Mouse (Mus musculus) ovary, postnatal 14 days (tissue): ENCODE data around the gene Chat.

Experiments used
- DNase-seq: peaks from one replicate; pipeline ENCODE4 v3.0.0; 2022; ENCODE audit warnings: low spot score

Chat gene

DNA sequence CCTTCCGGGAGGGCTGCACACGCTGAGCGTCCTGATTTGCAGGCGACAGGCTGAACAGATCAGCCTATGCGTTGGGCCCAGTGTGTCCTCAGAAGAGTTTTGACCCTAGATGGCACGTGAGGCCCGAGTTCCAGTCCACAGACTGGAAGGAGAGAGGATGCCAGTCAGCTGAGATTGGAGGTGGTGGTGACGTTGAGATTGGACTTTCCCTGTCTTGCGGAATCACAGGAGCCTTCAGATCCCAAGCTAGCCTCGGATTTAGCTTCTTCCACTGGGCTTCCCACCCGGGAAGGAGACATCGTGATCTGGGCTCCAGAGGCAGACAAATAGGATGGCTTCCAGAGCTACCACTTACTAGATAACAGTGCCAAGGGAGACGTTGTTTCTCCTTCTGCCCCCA lies at the start of gene Chat:
Gene Chat, minus strand, starts transcription at position 101 of the 400 bp plus-strand sequence.
- DNase-seq: no peak

DNA sequence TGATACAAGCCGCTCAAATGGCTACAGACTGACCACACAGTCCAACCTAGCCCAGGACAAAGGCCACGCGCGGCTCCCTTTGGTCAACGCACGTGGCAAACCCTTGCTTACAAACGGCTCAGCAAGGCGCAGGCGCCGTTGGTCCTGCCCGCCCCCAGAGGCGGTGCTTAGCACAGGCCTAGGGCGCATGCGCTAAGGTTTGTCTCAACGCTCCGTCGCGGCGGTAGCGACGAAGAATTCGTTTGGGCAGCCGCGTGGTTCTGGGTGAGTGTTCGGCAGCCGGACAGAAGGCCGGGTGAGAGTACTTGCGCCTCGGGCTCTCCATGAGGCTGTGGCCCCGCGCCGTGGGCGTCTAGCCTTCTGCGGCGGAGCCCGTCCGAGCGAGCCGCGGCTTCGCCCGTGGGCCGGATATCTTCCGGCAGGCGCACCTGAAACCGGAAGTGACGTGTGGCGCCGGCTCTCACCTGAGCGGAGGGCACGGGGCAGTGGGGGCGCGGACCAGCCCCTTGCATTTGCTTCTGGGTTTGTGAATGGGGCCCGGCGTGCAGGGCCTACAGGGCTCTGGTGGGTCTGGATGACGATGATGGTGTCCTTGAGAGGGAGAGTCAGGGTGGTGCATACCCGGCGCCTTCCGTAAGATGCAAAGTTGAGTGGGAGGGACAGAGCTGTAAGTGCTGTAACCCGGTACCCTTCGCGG lies 47.7 kb upstream of the Chat start, which contains the start of gene Ercc6:
Gene Ercc6, plus strand, starts transcription at position 186 of the 697 bp plus-strand sequence.
- DNase-seq: peak; percentile 89

DNA sequence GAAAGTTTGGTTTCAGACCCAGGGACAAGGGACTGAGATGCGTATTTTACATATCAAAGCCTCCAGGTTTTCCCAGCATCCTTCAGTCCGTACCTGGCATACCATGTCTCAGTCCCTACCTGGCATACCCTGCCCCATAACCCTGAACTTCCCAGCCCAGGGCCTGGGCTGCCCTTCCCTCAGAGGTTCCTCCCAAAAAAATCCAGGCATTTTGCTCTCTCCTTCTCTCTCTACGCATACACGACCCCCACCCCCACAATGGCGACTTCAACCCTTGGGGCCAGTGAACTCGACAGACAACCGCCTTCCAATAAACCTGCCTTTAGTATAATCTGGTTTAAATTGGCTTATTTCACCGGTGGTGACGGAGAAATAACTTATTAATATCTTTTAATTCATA lies 47.1 kb upstream of the Chat start:
- no peak for DNase-seq

DNA sequence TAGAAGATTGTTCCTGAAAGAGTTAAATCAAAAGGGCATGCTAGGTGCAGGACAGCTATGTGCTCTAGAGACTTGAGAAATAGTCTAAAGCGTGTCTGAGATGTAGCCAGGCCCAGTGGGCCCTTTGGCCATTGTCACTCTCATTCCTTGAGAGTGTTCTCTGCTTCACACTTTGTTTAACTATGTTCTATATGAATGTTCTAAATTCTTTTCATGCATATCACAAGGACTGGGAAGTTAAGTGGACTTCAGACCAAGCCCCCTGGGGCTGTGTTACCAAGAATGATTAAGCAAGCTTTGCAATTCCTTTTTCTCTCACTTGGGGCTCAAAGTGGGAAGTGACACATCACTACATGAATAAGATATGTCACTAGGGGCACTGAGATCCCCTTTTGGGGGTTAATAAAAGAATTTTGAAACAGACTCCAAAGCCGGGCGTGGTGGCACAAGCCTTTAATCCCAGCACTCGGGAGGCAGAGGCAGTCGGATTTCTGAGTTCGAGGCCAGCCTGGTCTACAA lies 43.7 kb upstream of the Chat start:
- DNase-seq: no peak

DNA sequence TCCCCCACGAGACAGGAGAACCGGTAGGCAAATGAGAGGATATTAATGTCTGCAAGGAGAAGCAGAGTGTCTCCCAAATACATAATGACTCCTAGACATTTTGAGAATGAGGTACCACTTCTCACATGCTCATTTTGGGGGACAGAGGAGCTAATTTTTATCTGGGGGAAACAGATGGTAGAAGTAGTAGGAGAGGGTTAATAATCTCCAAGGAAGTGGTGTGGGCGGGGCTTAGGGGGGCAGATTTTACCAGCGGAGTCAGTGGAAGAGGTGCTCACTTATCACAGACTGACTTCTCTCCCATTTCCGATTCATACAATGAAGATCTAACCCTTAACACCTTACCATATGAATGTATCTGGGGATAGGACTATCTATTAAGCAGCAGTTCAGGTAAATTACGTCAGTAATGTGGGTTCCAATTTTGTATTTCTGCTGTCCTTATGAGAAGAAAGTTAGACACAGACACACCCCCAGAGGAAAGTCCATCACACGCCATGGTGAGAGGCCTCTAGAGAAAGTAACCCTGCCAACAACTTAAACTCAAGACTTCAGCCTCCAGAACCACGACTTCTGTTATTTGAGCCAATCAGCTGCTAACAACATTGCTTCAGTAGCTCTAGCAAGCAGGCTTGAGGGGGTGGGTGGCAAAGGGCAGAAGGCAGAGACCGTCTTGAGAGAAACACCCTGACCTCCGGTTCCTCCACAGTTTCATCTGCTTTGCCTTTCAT lies 42.5 kb upstream of the Chat start:
- DNase-seq: no peak

DNA sequence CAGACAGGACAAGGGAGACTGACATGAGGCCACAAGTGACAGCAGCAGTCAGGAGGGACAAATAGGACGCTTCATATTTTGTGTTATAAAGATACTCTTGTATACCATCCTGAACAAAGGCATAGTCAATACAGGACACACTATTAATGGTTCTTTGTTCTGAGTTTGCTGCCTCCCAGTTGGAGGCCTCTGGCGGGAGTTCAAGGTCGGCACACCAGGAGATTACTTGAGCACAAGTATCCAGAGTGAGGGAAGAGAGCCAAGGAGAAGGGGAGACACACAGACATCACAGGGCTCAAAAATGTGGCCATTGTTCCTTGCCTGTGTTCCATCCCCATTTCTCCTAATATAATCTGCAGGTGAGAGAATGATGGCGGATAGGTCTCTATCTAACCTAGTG lies 41.4 kb upstream of the Chat start:
- no peak for DNase-seq

DNA sequence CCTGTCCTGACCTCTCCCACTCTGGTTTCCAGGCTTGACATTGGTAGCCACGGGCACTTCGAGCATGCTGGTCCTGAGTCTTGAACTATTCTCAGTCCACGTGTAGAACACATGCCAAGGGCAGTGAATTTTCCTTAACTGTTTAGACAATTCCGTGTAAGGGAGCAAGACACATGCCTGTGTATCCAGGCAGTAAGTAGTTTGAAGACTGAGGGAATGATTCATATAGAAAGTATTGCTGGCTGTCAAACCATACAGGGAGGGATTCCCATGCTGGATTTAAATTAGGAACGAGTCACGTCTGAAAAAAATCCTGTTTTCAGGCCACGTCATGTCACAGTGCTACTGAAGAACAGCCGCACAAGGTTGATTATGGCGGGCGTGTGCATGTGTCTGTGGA lies 40.5 kb upstream of the Chat start:
- no peak for DNase-seq

DNA sequence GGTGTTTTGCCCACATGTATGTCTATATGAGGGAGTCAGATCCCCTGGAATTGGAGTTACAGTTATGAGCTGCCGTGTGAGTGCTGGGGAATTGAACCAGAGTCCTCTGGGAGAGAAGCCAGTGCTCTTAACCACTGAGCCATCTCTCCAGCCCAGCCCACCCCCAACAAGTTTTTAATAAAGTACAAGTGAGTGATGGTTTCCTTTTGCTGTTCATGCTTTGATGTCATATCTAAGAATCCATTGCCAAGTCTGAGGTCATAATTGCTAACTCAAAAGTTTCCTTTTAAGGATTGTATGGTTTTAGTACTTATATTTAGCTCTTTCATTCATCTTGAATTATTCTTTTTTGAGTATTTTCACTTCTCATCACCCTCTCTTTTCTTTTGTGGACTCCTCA lies 38.1 kb upstream of the Chat start:
- no peak for DNase-seq

DNA sequence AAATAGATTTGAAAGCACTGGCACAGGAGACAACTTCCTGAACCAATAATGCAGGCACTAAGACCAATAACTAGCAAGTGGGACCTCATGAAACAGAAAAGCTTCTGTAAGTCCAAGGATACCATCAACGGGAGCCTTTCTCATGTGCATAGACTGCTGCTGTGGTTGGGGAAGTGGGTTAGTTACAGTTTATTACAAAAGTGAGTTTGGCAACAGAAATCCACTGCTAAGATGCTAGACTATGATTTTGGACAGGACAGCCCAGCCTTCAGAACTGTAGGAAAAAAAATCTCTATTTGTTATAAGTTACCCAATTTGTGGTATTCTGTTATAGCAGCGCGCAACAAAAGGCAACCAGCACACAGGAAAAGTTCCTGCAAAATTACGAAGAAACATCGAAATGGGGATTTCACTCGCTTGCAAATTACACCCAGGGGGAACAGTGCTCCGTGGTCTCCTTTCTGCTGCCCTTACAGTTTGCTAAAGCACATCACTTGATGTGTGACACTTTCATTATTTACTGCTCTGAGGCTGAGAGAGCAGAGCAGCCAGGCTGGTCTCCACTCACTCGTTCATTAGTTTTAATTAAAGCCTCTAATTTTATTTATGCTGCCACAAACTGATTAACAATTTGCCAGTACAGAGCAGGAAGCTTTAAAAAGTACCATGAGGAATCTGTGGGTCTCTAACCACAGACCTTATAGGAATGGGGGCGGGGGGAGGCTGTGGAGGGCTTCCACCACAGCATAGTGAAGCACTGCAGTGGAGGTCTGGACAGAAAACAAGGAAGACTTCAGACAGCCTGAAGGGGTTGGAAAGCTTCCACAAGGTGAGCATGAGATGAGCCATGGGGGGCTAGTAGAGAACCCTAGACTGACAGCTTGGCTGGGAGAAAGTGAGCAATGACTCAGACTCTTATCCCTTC lies 37.2 kb upstream of the Chat start:
- no peak for DNase-seq

DNA sequence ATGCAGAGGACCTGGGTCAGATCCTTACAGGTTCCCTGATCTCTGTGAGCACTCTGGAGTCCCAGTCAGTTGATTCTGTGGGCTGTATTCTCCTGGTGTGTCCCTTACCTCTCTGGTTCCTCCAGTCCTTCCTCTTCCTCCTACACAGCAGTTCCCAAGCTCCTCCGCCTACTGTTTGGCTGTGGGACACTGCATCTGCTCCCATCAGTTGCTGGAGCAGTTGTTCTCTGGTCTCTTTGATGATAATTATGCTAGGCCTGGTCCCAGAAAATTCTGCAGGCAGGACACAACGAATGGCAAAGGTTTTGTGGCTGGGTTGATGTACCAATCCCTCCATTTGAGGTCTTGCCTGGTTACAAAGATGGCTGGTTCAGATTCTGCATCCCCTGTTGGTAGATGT lies 35.5 kb upstream of the Chat start:
- no peak for DNase-seq

DNA sequence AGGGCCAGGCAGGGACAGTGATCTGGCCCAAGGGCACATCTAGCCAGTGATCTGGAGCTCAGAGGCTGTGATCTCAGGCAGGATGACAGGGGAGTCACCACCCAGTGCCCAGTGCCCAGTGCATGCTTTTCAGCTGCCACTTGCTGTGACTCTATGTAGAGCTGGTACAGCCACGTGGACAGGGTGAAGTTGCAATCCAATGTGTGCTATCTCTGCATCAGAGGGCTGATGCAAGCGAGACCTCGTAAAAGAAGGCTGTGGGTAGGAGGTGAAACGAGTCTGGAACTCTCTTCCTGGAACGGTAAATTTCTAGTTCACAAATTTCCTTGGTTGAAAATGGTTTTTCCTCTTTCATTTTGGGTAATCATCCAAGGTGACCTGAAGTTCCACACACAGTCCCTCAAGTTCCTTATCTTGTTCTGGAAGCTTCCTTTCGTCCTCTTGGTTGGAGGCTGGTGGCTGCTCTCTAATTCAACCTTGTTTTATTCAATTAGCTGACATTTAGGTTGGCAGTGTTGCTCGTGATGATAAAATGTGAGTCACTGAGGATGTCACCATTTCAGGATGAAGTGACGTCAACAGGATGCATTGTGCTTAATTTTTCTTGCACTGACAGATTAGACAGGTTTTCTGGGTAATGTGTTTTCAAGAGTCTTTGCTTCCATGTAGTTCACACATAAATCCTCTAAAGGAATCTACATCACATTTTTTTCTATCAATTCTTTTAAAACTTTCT lies 30.5 kb upstream of the Chat start:
- DNase-seq: no peak

DNA sequence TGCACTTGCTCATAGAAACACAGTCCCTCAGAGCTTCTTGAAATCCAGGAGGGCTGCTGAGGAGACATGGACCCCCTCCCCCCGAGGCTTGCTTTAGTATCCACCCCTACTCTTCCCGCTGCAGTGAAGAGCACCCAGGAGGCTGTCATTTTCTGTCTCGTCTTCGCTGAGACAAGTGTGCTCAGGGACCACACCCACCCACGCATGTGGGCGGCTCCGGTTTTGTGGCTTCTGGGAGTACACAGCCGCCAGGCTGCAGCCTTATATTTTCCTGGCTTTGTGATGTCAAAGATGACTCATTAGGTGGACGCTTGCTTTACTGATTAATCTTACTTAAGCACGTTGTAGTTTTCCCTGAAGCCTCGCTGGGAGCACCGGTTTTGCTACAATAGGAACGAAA lies 26.7 kb upstream of the Chat start:
- no peak for DNase-seq

DNA sequence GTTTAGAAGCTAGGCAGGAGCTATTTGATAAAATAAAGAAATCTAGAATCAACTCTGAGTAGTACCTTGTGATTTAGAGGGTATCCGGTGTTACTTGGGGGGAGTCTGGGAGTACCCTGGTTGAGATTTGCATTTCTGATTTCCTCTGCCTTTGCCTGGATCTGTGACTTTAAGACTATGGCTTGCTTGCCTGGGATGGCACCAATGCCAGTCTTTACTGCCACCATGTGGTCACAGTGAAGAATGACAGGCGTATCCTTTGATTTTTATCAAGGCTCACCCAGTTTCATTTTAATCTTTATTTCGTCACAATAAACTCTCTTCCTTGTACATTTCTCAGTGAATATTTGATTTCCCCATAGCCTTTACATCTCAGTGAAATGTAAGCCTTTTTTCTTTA lies 16.3 kb upstream of the Chat start:
- peak; percentile 7 for DNase-seq

DNA sequence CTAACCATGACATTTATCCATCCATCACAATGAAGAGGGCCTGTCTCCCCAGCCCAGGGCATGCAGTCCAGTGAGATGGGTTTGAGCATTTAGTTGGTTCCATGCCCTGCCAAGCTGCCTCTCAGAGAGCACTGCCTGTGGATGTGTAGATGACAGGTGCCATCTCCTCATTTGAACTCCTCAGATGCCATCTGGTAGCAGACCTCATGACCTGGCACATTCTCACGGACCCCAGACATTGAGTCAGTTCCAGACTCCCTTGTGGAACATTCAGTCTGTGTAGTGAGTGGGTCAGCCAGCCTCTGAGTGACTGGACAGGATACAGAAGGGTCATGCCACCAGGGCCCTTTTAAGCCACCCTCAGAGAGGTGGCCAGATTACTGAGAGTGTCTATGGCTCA lies 11.8 kb upstream of the Chat start:
- no peak for DNase-seq

DNA sequence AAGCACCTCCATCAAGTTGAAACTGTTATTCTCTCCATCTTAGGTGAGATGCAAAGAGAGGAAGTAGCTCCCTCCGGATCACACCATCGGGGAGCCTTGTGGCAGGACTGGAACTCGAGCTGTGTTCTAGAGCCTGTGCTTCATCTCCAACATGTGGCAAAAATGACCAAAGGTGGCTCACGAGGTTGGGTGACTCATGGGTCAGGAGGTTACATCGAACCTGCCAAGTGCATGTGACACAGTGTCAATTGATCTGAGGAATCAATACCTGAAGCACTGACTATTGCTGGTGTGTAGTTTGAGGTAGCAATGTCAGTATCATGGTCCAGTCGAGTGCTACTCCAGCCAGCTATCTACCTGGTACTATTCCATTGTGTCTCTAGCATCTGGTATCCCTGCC lies 10.8 kb upstream of the Chat start:
- DNase-seq: no peak

DNA sequence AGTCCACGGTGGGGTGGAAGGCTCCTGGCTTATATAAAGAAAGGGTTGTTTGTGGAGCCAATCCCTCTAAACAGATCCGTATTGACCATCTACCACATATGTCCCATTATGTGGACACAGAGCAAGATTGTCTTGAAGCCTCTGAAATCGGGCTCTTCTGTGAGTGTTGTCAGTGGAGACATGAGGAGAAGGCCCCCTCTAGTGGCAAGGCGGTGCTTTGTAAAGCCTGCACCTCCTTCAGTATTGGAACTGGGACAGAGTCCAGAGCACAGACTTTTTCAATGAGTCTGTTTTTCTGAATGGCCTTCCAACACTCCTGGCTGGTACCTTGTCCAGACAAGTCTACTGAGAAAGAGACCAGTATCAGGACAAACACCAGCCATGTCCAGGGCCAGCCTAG lies 7.2 kb upstream of the Chat start:
- peak; percentile 24 for DNase-seq

DNA sequence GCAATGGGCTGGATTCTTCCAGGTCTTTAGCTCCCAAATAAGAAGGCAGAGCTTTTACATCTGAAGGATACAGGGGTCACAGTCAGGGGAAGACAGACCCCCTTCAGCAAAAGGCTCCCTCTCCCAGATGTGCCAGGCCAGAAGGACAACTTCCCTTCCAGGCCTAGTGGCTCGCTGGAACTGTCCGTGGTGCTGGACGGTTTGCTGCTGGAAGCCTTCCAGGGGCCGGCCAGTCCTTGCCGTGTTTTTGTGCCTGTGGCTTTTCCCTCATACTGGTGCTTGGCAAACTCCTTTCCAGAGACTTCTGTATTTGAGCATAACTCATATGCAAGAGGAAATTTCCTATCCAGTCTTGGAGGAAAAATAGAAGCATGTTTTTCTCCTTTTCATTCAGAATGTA lies 1.8 kb upstream of the Chat start:
- peak; percentile 68 for DNase-seq

DNA sequence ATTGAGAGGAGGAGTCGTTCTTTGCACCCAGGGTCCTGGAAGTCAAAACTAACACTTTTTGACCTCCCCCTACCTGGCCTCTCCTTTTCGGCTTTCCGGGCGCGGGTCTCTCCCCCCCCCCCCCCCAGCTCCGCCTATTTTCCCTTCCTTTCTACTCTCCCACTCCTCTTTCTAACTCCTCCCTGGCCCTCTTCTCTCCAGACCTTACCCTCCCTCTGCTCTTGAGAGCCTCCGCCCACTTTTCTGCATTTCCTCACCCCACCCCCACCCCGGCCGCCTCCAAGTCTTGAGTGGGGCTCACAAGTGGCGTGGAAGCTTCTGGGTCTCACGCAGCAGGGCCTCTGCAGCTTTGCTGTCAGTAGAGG lies 301 bp downstream of the Chat start:
- no peak for DNase-seq

DNA sequence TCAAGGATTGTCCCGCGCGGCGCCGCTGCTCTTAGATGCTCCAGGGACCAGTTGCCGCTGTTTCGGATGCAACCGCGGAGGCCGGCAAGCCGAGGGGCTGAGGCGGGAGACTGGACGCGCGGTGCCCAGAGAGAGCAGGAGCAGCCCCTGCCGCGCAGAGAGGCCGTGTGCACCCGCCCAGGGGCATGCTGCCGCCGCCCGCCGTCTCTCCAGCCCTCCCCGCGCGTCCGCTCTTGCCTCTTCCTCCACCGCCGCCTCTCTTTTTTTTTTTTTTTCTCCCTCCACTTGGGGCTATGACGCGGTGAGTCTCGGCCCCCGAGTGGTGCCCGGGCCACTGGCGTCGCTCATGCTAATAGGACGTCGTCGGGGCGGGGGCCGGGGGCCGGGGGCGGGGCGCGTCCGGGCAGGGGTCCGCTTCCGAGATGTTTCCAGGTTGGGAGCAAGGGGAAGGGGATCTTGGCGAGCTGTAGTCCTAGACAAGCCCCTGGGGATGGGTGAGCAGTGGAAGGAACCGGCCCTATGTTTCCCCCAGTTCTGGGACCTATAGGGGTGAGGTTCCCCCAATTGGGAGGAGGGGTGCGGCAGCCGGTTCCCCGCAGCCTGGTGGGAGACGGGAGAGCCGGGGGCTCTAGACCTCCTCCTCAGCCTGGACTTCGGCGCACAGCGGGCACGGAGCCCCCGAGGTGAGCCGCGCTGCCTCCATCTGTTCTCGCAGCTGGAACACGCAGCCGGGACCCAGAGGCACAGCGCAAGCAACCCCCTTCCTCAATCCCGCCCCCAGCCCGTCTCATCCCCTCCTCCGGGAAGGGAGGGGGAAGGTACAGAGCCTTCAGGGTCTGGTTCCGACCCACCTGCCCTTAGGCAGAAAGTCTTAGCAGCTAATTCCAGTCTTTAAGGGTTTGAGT lies 936 bp downstream of the Chat start, which contains the start of gene Slc18a3:
Gene Slc18a3, minus strand, starts transcription at position 250 of the 905 bp plus-strand sequence.
- no peak for DNase-seq

DNA sequence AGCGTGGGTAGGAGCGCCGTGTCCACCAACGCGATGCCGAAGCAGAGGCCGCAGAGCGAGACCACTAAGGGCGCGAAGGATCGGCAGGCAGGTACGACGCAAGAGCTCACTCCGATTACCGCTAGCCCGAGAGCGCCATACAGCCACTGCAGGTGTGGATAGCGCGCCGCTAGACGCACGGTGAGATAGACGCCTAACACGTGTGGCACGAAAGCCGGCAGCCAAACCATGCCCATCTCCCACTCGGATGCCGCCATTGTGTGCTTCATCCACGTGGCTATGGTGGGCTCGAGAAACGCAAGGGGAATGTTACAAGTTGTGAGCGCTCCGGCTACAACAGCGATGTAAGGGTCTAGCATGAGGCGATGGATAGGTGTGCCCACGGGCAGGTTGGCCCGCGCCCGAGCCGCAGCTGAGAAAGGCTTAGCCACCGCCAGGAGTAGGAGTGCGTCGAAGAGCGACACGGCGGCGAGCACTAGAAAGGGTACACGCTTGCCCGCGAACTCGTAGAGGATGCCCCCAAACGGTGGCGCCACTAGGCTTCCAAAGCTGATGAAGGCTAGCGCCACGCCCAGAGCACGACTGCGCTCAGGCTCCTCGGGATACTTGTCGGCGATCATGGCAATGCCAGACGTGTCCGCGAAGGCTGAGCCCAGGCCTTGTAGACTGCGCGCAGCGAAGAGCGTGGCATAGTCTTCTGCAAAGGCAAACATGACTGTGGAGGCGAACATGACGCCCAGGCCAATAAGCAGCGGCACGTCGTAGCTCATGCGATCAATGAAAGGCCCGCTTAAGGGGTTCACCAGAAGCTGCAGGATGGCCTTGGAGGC lies 2.4 kb downstream of the Chat start:
- DNase-seq: no peak
